Mouse (Mus musculus): Measurements from ENCODE around the gene Krtap6-1.
"Not testable (repeated sequence)": the region's sequence is repeated elsewhere in the genome, so short reads cannot be mapped to it uniquely, and the experiment has no call there.

DNA sequence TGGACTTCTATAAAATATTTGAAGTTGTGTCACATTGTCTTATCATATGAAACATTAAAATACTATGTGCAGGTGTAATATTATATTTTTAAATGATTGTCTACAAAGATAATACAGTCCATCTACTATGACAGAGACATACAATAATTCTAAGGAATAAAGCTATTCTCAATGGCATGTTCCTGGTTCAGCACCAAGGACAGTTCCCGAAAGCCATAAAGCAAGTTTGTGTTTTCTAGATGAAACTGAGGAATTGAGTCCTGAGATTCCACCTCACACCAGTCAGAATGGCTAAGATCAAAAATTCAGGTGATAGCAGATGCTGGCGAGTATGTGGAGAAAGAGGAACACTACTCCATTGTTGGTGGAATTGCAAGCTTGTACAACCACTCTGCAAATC is 39.5 kb downstream of the Krtap6-1 start:
- not testable (repeated sequence) for TF ChIP-seq POLR2A (IDR thresholded peaks at IDR 0.05; ENCODE audit: low read depth, low read length); CTCF (IDR thresholded peaks at IDR 0.05; ENCODE audit: extremely low read depth, insufficient read depth, insufficient read length, insufficient replicate concordance)

All from spleen, adult 2 months (tissue).